Mouse (Mus musculus) layer of hippocampus, adult 6 months (tissue): Measurements from ENCODE around the gene Bmt2. TPM values are rescaled to one million over a fixed set of nuclear protein-coding genes. Genes with fewer than 3 reads are reported as not detected.

Source experiments
- long read RNA-seq, 2 experiments: library from polyadenylated mRNA; unstranded; transcript quantifications; one replicate each; pipeline ENCODE4 v2.0.0; 2019 to 2020
- polyA plus RNA-seq: library from polyadenylated mRNA; unstranded; fragments of <200 nt; fragmentation: Nextera tagmentation; gene quantifications from 2 replicates; pipeline ENCODE4 v1.2.3, GENCODE M21; 2021

Gene Bmt2
- 2.9 and 3.5 TPM in 2 replicates for polyA plus RNA-seq
- long read RNA-seq, experiment 1, full-length matches to known transcripts: 1 of 4 reads
- long read RNA-seq, experiment 1, partial matches to known transcripts: 0 of 4 reads
- long read RNA-seq, experiment 1, other reads (novel, unspliced or antisense): 3 of 4 reads
- long read RNA-seq, experiment 2, full-length matches to known transcripts: 16 of 19 reads
- long read RNA-seq, experiment 2, partial matches to known transcripts: 0 of 19 reads
- long read RNA-seq, experiment 2, other reads (novel, unspliced or antisense): 3 of 19 reads

GRCm38 (mm10) chr6:13677818-13678282, at the start of gene Bmt2:
Bmt2 (minus strand) TSS chr6:13677966.

GRCm38 (mm10) chr6:13607621-13608493, 69.9 kb downstream of the Bmt2 start, which contains the start of gene Tmem168:
Tmem168 (minus strand) TSS chr6:13608100.

Other genes starting within 250 kb of the Bmt2 start
- gene Tmem168, start 69.9 kb downstream of the Bmt2 start, polyA plus RNA-seq: 5.0 and 6.3 TPM in 2 replicates
- gene Gpr85, start 162.0 kb upstream of the Bmt2 start, polyA plus RNA-seq: 44.4 and 53.7 TPM in 2 replicates
- gene 2610001J05Rik, start 193.6 kb upstream of the Bmt2 start, polyA plus RNA-seq: 31.4 and 33.5 TPM in 2 replicates